Mouse (Mus musculus) erythroblast, embryonic 14.5 days (primary cell): ENCODE data around the gene Anxa4.

ENCODE experiments used
- GATA1 ChIP-seq: IDR thresholded peaks from 2 replicates; pipeline ENCODE4 v1.6.1; 2012; ENCODE audit warnings: low read length, inconsistent platforms, mixed read lengths
- TAL1 ChIP-seq: IDR thresholded peaks from 3 replicates; pipeline ENCODE4 v1.6.1; 2012; ENCODE audit warnings: low read length, inconsistent platforms, mixed read lengths

DNA sequence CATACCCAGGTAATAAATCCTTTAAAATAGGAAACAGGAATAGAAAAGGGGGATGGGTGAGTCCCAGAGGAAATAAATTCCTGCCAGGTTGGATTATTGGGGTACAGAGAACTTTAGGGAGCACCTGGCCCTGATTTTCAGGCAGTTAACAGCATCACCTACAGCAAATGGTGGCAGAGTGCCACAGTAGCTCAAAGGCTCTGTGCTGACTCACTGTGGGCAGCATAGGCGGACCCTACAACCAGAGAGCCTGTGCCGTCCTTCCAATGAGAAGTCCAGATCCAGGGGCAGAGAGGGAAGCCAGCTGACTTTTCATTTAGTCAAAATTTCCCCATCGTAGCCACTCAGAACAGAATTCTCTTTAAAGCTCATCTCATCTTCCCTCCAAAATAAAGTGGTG, 16.2 kb downstream of the Anxa4 start:
- TF ChIP-seq TAL1 (no peak), GATA1 (no peak)
